Mouse (Mus musculus): ENCODE data around the gene Hsf4.

DNA sequence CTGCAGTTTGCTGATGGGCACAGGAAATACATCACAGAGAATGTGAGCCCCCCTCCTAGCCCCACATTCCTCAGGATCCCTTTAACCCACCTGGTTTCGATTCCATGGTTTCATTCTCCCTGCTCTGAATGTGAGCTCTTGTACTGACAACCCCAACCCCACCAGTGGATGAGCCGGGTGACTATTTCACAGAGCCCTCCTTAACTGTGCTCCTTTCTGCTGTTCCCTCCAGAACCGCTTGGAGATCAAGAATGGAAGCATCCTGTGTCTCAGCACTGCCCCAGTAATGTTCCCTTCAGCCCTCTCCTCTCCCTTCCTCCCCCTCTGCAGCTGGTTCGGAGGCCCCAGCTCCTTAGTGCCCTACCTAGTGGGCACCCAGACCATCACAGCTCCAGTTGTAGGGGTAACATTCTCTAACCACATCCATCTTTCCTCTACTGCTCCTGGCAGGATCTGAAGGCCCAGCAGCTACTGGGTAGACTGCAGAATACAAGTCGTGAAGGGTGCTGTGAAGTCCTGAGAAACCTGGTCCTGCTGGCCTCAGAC, 36.6 kb downstream of the Hsf4 start:
- no peak for TF ChIP-seq CTCF (IDR thresholded peaks at IDR 0.05; ENCODE audit: control insufficient read depth, insufficient read depth, low read length)
- TF ChIP-seq POLR2A (IDR thresholded peaks at IDR 0.05; ENCODE audit: borderline replicate concordance, control insufficient read depth, low read depth, low read length), result no peak

Data from bone marrow, adult 2 months (tissue).